Mouse (Mus musculus): ENCODE data around the gene Prx.

Prx gene

DNA sequence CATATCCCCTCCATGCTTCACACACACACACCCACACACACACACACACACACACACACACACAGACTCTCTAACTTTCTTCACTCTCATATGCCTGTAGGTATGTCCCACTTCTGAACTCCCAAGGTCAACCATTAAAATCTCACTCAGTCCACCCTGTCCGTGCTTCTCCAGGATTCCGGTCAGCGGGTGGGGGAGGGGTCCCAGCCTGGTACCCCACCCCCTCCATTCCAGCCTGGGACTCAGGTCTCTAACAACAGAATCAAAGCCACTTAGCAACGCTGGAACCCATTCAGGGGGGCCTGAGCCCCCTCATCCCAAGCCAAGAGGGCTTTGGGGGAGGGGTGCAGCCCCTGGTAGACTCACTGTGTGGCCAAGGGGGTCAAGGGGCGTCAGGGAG lies 23.8 kb downstream of the Prx start, which contains the start of gene Hipk4:
Gene Hipk4 (plus strand): TSS at position 301 of the 400 bp plus-strand sequence.
- no peak for DNase-seq (ENCODE audit: low spot score)

DNA sequence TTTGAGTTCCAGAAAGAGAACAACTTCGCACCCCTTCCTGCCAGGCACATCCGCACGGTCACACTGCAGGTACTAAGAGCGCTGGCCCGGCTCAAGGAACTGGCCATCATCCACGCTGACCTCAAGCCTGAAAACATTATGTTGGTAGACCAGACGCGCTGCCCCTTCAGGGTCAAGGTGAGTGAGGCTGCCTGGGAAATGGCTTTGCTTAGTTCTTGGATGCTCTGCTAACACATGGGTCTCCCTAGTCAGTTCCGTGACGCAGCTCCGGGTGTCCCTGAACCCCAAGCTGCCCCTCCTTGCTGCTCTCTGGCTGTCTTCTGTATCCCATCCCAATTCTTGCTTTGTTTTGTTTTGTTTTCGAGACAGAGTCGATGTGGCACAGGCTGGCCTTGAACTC lies 24.7 kb downstream of the Prx start:
- no peak for DNase-seq (ENCODE audit: low spot score)

DNA sequence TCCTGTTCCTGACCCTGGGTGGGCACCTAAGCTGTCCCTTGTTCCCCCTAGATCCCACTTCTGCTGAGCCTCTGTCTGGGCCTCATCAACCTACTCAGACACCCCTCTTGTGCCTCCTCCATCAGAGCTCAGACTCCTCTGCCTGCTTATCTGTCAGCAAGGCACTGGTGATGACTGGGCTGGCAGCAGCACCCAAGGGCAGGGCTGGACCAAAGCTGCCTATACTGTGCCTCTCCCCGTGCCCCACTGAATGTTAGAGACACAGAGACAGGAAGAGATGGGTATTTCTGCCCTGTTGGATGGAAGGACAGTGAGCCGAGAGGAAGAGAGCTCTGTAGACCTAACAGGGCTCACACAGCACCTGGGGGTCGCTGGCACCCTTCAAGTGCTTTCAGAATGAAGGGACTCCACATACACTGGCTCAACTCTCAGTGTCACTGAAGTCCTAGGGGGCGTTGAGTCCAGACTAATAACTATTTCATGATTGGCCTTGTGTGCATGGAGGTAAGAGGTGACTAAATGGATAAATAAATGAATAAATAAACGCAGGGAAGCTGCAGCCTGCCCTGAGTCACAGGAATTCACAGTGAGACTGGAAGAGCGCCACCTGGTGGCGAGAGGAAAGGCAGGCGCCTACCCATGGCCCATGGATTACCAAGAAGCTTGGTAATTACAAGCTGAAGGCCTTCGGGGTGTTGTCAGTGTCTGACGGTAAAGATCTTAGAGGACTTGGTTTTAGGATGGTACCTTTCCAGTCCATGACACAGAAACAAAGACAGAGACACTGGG lies 27.1 kb downstream of the Prx start:
- peak; percentile 41 for DNase-seq (ENCODE audit: low spot score)

GRCm38 (mm10) chr7:27529070-27529469 lies 29.9 kb downstream of the Prx start:
- no peak for DNase-seq (ENCODE audit: low spot score)

- DNase-seq (ENCODE audit: low spot score): no peak
Measured at GRCm38 (mm10) chr7:27530937-27531336, 31.8 kb downstream of the Prx start.

DNA sequence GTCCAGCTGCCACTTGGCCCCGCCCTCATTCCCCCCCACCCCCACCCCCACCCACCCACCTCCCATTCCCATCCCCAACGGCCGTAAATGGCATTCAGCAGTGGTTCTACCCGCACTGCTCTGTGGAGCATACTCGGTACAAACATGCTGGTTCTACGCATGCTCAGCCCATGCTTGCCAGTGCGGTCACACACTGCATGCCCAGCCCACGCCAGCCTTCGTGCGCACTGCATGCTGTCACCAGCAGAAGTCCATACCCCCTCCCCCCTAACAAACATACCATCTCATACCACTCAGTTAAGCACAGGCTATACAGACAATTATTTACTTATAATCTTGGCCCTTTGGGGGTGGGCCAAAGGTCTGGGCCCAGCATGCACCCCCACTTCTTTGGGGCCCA lies 32.6 kb downstream of the Prx start:
- DNase-seq (ENCODE audit: low spot score): no peak

DNA sequence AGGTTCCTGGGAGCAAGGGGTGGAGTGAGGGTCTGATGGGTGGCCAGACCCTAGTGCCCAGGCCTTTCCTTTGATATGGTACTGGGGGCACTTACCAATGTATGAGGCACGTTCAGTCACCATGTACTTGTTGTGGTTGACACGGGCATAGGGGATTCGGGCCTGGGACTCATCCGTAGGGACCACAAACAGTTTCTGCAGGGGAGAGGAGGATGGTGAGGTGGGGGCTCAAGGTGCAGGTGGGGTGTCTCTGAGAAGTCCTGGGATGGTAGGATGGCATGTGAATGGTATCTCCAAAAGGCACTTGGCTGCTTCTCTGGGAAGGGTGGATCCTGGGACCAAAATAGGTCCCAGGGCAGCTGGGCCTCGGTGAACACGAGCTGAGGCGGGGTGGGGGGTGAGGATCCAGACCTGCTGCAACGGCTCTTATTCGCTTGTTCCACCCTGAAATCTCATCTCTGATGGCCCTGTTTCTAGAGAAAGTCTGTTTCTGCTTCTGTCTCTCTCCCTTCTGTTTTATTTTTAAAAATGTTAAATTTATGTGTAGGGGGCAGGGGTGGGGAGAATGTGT lies 33.4 kb downstream of the Prx start:
- DNase-seq (ENCODE audit: low spot score): no peak

DNA sequence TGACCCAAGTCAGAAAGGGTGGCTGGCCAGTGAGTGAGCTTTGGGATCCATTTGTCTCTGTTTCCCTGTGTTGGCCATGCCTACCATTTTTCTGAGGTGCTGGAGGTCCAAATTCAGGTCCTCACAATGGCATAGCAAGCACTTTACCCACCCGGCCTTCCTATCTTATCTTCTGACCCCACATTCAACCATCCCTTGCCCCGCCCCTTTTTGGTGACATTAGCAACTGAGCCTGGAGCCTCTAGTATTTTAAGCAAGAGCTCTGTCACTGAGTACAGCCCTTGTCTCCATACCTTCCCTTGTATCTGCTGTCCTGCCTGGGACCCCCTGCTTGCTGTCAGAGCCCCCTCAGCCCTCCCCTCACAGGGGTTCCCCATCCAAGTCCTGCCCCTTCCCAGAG lies 36.3 kb downstream of the Prx start:
- no peak for DNase-seq (ENCODE audit: low spot score)

DNA sequence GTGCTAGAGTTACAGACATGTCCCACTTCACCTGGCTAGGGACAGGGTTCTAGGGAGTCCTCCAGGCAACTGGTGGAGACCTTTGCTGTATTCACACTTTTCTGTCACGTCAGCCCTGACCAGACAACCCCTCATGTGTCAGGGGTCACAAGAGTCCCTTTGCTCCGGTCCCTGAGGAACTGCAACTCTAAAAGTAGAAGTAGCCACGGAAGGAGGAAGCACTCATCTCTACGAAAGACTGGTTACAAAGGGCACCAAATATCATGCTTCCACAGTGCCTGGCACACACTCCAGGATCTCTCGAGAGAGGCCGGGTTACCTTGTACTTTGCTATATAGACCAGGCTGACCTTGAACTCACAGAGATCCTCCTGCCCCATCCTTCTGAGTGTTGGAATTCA lies 37.5 kb downstream of the Prx start:
- DNase-seq (ENCODE audit: low spot score): no peak

- DNase-seq (ENCODE audit: low spot score): no peak
Measured at GRCm38 (mm10) chr7:27537998-27538397, 38.9 kb downstream of the Prx start.

DNA sequence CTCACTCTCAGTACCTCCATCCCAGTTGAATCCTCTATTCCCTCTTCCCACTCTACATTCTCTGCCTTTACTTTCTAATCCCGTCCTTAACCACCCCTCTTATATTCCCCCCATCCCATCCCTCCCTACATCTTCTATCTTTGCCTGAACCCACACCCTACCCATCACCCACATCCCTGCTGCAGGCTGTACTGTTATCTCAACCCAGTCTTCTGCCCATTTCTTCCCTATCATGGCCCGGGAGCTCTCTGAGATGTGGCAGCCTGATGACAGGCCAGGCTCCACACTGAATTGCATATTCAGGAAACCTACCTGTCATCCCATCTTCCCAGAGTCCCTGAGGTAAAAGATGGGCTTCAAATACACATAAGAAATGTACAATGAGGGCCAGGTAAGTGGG lies 39.7 kb downstream of the Prx start:
- no peak for DNase-seq (ENCODE audit: low spot score)

DNA sequence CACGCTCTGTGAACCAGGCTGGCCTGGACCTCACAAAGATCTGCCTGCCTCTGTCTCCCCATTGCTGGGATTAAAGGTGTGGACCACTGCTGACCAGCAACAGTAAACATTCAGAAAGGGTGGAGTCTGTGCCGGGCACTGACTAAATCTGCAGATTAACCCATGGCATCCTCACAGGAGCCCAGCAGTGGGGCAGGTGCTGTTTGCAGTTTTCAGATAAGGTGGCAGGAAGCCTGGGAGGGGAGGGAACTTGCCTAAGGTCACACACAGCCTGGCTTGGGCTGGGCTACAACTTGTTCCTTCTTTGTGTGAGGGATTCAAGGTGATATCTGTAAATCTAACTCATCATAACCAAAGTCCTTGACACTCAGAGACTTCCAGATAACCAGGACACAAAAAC lies 41.4 kb downstream of the Prx start:
- no peak for DNase-seq (ENCODE audit: low spot score)

- DNase-seq (ENCODE audit: low spot score): no peak
Measured at GRCm38 (mm10) chr7:27540935-27541334, 41.8 kb downstream of the Prx start.

GRCm38 (mm10) chr7:27541431-27541830 lies 42.3 kb downstream of the Prx start:
- DNase-seq (ENCODE audit: low spot score): no peak

DNA sequence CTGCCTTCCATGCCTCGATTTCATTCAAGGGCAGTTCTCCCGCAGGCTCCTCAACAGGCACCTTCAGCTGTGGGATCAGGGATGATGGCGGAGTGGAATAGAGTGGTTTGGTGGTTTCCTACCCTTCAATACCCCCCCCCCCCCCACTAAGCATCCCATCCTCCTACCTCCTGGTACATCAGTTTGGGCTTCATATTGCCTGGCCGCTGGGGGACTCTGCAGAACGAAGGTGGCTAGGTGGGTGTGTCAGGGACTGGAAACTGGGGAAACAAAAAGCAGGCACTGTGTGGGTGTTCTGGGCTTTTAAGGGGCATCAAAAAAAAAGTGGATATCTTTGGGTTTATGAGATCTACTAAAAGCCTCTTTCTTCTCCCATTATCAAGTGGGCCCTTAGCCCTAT lies 42.8 kb downstream of the Prx start:
- DNase-seq (ENCODE audit: low spot score): no peak

GRCm38 (mm10) chr7:27542392-27543033 lies 43.4 kb downstream of the Prx start:
- DNase-seq (ENCODE audit: low spot score): peak; percentile 61

DNA sequence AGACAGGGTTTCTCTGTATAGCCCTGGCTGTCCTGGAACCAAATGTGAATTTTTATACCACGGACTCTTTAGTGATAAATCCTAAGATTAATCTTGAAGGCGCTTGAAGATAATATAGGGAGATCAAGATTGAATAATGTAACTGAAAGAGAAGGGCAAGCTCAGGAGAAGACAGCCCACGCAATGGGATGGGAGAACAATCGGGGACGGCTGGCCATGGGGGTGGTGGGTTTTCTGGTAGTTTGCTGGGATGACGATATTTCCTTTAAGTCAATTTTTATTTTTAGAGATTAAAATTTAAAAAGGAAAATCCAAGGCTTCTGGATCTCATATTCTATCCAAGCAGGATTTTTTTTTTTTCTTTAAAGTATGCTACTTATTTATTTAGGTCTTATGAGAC lies 43.9 kb downstream of the Prx start:
- DNase-seq (ENCODE audit: low spot score): no peak

DNA sequence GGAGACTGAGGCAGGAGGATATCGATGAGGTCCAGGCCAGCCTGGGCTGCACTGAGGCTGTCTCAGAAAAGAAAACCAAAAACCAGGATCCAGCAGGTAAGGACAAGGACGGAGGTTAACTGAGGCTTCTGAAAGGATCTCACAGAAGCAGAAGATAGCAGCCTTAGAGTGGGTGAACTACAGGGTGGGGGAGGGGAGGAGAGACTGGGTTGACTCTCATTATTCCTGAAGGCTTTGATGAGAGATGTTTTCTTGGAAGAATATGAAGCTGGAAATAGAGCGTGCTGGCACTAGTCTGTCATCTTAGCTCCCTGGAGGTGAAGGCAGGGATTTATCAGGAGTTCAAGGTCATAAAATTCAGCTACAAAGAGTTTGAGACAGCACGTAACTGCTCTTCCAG lies 44.7 kb downstream of the Prx start:
- no peak for DNase-seq (ENCODE audit: low spot score)

- no peak for DNase-seq (ENCODE audit: low spot score)
Measured at GRCm38 (mm10) chr7:27544675-27545370, 45.7 kb downstream of the Prx start.

DNA sequence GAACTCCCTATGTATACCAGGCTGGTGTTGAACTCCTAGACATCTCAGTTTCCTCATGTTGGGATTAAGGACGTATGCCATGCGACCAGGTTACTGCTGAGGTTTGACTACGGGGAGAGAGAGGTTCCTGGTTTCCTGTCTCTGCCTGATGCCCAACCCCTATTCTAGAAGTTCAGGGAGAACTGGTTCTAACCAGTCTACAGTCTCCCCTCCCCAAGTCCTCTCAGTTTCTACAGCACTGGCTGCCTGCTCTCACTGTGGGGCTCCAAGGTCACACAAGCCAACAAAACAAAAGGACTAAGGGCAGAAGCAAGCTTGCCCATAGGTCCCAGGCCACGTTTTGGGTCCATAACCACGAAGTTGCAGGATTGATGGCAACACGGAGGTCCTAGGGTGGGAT lies 50.5 kb downstream of the Prx start:
- DNase-seq (ENCODE audit: low spot score): no peak

DNA sequence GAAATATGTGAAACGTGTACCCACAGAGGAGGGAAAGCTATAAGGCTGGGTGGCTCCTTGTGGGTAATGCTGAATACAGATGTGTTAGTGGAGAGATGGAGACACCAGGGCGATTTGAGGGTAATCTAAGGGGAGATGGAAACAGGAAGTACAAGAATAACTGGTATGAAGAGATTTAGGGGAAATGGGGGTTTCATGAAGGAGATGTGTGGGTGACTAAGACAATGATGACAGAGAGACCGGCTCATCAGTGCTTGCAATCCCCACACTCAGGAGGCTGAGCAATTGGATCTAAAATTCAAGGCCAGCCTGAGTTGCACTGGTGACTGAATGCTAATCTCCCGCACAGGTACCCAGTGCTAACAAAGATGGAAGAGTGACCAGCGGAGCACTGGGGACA lies 52.9 kb downstream of the Prx start:
- no peak for DNase-seq (ENCODE audit: low spot score)

DNA sequence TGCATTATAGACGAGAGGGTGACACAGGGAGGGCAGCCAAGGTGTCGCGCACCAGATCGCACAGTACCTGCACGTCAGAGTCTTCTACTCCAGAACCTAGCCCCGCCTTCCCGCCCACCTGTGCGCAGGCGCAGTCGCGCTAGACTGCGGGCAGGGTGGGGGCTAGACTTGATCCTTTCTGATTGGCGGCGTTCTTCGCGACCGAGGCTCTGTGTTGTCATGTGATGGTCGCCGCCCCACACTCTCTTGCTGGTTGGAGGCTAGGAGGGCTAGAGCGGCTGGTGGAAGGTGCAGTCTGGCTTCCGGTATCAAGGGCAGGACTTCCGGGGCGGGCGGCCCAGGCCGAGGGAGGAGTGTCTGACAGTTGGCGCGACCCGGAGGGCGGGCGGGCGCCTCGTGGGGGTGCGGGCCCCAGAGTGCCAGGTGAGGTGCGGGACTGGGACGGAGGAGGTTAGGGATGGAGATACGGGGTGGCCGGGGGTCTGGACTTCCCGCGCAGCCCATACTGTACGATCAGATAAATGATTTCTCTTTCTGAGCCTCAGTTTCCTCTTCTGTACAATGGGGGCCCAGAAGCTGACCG lies 53.9 kb downstream of the Prx start, which contains the start of the genes Pld3 and 2310022A10Rik:
Gene Pld3 (minus strand): TSS at position 288 of the 583 bp plus-strand sequence.
Gene 2310022A10Rik (plus strand): TSS at position 303 of the 583 bp plus-strand sequence.
- DNase-seq (ENCODE audit: low spot score): peak; percentile 60

Data from ovary, postnatal 10 days (tissue).